Mouse (Mus musculus) ES-E14 (cell line): ENCODE measurements around the gene Slco2b1. TPM values are rescaled to one million over a fixed set of nuclear protein-coding genes. Genes with fewer than 3 reads are reported as not detected.

Experiments used
- DNase-seq: peaks from one replicate; pipeline ENCODE4 v3.0.0-alpha.2; 2013; ENCODE audit warnings: low read depth, low spot score
- H3K27ac ChIP-seq: 2 replicates; pipeline ENCODE4 v1.5.1; 2012; ENCODE audit warnings: low read depth, mild to moderate bottlenecking, low read length, moderate library complexity, mixed read lengths; ENCODE audit not compliant: poor library complexity, insufficient read depth, severe bottlenecking
- H3K36me3 ChIP-seq: 2 replicates; pipeline ENCODE4 v1.6.1; 2012; ENCODE audit warnings: mild to moderate bottlenecking, low read length, moderate library complexity, mixed read lengths; ENCODE audit not compliant: control insufficient read depth, poor library complexity, insufficient read depth, severe bottlenecking
- H3K4me1 ChIP-seq, 2 experiments: fragments of 150-350 bp in 1 of 2; sonication (generic) in 1 of 2; 2 replicates each; pipeline ENCODE4 v1.6.1; 2012; ENCODE audit warnings: low read length in 2 of 2, mild to moderate bottlenecking in 1 of 2, mixed read lengths in 1 of 2; ENCODE audit not compliant: control insufficient read depth in 2 of 2, insufficient read depth in 2 of 2, poor library complexity in 1 of 2
- H3K4me3 ChIP-seq, 2 experiments: fragments of 150-350 bp in 1 of 2; sonication (generic) in 1 of 2; 2 replicates each; pipeline ENCODE4 v1.5.1; 2012; ENCODE audit warnings: low read length in 2 of 2, low read depth in 1 of 2, mild to moderate bottlenecking in 1 of 2, mixed read lengths in 1 of 2; ENCODE audit not compliant: insufficient read depth in 1 of 2, poor library complexity in 1 of 2, severe bottlenecking in 1 of 2
- H3K9ac ChIP-seq: 2 replicates; pipeline ENCODE4 v1.6.1; 2012; ENCODE audit warnings: low read depth, mild to moderate bottlenecking, low read length, mixed read lengths; ENCODE audit not compliant: poor library complexity, insufficient read depth, severe bottlenecking
- H3K9me3 ChIP-seq: fragments of 150-350 bp; sonication (generic); 2 replicates; pipeline ENCODE4 v1.6.1; 2012; ENCODE audit warnings: low read depth, mild to moderate bottlenecking, low read length; ENCODE audit not compliant: control insufficient read depth, insufficient read depth
- CHD2 ChIP-seq: IDR thresholded peaks from 2 replicates; pipeline ENCODE4 v1.6.1; 2014; ENCODE audit warnings: mild to moderate bottlenecking, low read depth, low read length, inconsistent platforms
- HCFC1 ChIP-seq: IDR thresholded peaks from 2 replicates; pipeline ENCODE4 v1.6.1; 2012; ENCODE audit warnings: low read length, inconsistent platforms, borderline replicate concordance; ENCODE audit not compliant: insufficient read depth
- MAFK ChIP-seq: IDR thresholded peaks from 2 replicates; pipeline ENCODE4 v1.6.1; 2014; ENCODE audit warnings: mild to moderate bottlenecking, low read depth, low read length, inconsistent platforms; ENCODE audit not compliant: insufficient read depth
- ZC3H11A ChIP-seq: IDR thresholded peaks from 2 replicates; pipeline ENCODE4 v1.6.1; 2012; ENCODE audit warnings: low read depth, mild to moderate bottlenecking, inconsistent platforms, low read length, borderline replicate concordance
- ZNF384 ChIP-seq: IDR thresholded peaks from 2 replicates; pipeline ENCODE4 v1.6.1; 2012; ENCODE audit warnings: low read depth, low read length, inconsistent platforms
- in situ Hi-C, 2 experiments: fragments of 600-800 bp; cut with MboI; formaldehyde crosslinking; loops; one replicate each; pipeline ENCODE4 v1.15.1; 2025; ENCODE audit warnings: low sequenced_read_pairs in 2 of 2, inconsistent platforms in 1 of 2; ENCODE audit not compliant: unreplicated experiment in 2 of 2
- total RNA-seq: library from RNA; depleted of rRNA; stranded (reverse); fragments of 300-350 nt; gene quantifications from 2 replicates; pipeline ENCODE4 v1.2.3, GENCODE M21; 2012

Gene Slco2b1
- total RNA-seq, 1 experiment, result 0.45 TPM

GRCm38 (mm10) chr7:99674890-99675289 lies 36.2 kb downstream of the Slco2b1 start:
- Histone ChIP-seq H3K4me1 (no peaks in the 10 kb centered on the region), H3K36me3 (no peaks in the 10 kb centered on the region), H3K27ac (no peak overlapping the region), H3K9ac (no peak overlapping the region), H3K9me3 (no peaks in the 10 kb centered on the region), H3K4me3 (no peak overlapping the region)
- in situ Hi-C loops, result no loop called here
- DNase-seq, result no peak
- TF ChIP-seq CHD2 (no peak), ZNF384 (no peak), ZC3H11A (no peak), HCFC1 (no peak), MAFK (no peak)

GRCm38 (mm10) chr7:99674209-99674608 lies 36.9 kb downstream of the Slco2b1 start:
- Histone ChIP-seq H3K4me3 (no peak overlapping the region), H3K27ac (no peak overlapping the region), H3K4me1 (no peaks in the 10 kb centered on the region), H3K36me3 (no peaks in the 10 kb centered on the region), H3K9me3 (no peaks in the 10 kb centered on the region), H3K9ac (no peak overlapping the region)
- DNase-seq, result no peak
- in situ Hi-C loops, result no loop called here
- TF ChIP-seq ZNF384 (no peak), MAFK (no peak), HCFC1 (no peak), CHD2 (no peak), ZC3H11A (no peak)

- in situ Hi-C loops, result no loop called here
- no peak overlapping the region for H3K27ac ChIP-seq
- H3K9me3 ChIP-seq, result no peaks in the 10 kb centered on the region
- H3K36me3 ChIP-seq, result no peaks in the 10 kb centered on the region
- no peak overlapping the region for H3K4me3 ChIP-seq
- TF ChIP-seq ZNF384 (no peak), ZC3H11A (no peak), CHD2 (no peak), MAFK (no peak), HCFC1 (no peak)
- no peak overlapping the region for H3K9ac ChIP-seq
- DNase-seq, result no peak
- no peaks in the 10 kb centered on the region for H3K4me1 ChIP-seq
Measured at GRCm38 (mm10) chr7:99673188-99673587, 38.0 kb downstream of the Slco2b1 start.

GRCm38 (mm10) chr7:99671544-99672435 lies 39.4 kb downstream of the Slco2b1 start:
- TF ChIP-seq CHD2, result no peak
- no peak for TF ChIP-seq ZNF384
- TF ChIP-seq HCFC1, result no peak
- TF ChIP-seq ZC3H11A, result no peak
- no peak for TF ChIP-seq MAFK
- no peak overlapping the region for H3K27ac ChIP-seq
- no peaks in the 10 kb centered on the region for H3K36me3 ChIP-seq
- no peak overlapping the region for H3K4me3 ChIP-seq
- no peaks in the 10 kb centered on the region for H3K9me3 ChIP-seq
- in situ Hi-C loops, result no loop called here
- no peak overlapping the region for H3K9ac ChIP-seq
- 0 out of 4 replicates have a peak, but pooled peaks cover 0 to 2% of the 10 kb centered on the region in 2 experiments for H3K4me1 ChIP-seq
- DNase-seq, result no peak
